Mouse (Mus musculus): ENCODE data around the gene Adprh.

The Adprh gene

GRCm38 (mm10) chr16:38440403-38440802 is 12.1 kb downstream of the Adprh start:
- no peak for DNase-seq

DNA sequence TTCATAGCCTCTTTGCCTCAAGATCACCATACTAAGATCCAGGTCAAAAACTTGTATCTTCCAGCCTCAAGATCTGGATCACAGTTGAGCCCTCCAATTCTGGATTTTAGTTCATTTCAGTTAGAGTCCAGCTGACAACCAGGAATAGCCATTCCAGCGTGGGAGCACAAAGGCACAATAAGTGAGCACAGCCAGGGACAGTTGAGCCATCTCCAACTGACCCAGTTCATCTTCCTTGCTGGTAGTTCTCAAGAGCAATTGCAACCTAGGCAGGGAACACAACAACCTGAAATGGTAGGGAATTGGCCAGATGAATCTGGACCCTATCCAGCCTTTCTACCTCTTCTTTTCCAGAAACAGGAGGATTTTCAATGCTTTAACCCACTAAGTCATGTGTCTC is 13.3 kb downstream of the Adprh start:
- DNase-seq: no peak

- DNase-seq: no peak
Measured at GRCm38 (mm10) chr16:38434295-38434795, 18.2 kb downstream of the Adprh start.

DNA sequence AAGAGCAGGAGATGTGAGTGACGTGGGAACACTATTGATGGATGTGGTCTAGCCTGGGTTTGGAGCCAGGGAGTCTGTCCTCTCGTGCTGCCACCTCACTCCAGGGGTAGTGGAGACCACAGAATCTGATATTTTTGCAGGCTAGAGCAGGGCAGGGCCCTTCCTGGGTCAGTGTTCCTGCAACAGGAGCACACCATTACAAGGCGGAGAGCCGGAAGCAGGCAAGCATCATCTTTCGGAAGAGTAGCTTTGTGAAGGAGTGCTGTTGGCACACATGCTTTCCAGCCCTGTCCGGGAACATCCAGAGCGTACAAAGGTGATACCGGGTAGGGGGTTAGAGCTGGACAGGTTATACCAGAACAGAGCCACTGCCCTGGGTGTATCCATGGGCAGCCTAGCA is 19.0 kb downstream of the Adprh start:
- no peak for DNase-seq

GRCm38 (mm10) chr16:38432498-38433425 is 19.7 kb downstream of the Adprh start, which contains the start of gene Pla1a:
TSS of gene Pla1a (minus strand) at chr16:38433145.
- no peak for DNase-seq

GRCm38 (mm10) chr16:38431446-38432185 is 20.9 kb downstream of the Adprh start:
- DNase-seq: no peak

GRCm38 (mm10) chr16:38425799-38426198 is 26.7 kb downstream of the Adprh start:
- DNase-seq: no peak

DNA sequence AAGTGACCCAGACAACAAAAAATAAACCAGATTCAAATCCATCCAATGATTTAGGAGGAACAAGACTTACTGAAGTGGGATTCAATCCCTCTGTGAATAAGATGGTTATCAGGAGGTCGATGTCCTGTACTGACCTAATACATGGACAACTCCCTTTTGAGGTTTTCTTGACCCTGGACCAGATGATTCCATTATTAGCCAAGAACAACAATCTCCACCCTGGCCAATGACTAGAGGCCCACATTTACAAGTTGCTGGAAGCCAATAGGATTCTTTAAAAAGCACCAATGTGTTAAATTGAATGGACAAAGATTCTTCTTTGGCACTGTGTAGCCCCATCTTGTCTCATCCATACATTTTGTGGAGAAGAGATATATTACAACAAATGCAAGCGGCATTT is 27.1 kb downstream of the Adprh start:
- no peak for DNase-seq

DNA sequence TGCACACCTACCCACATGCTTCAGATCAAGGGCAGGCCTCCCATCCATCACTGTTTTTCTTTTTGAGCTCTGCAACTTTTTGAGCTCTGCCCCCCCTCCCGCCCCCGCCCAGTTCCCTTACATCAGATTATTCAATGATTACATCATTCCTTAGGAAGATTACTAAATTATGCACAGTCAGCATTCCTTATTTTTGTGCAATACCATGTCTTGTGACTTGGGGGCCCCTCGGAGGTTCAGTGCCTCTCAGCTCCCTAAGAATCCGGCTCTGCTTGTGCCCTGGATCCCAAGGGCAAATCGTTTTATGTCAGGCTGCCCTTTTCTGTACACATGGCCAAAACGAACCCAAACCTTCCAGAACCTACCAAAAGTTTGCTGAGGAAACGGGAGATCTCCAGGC is 37.5 kb downstream of the Adprh start:
- no peak for DNase-seq

- DNase-seq: no peak
Measured at GRCm38 (mm10) chr16:38408416-38408815, 44.1 kb downstream of the Adprh start.

DNA sequence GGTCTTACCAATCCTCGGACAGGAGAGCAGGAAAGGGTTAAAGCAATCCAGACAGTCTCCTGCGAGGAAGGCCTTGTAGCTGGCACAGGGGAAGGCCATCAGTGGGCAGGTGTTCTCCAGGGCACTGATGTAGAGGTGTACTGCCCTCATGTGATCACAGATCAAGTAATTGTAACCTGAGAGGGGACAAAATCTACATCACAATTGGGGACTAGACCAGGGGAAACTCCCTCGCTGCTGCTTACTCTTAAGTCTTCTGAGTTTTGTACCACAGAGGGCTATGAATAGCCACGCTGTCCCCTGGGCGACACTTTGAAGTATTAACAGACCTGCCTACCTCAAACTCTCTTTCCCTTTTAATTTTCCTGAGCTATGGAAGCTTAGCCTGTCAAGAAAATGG is 44.9 kb downstream of the Adprh start:
- no peak for DNase-seq

GRCm38 (mm10) chr16:38406708-38407107 is 45.8 kb downstream of the Adprh start:
- no peak for DNase-seq

- no peak for DNase-seq
Measured at GRCm38 (mm10) chr16:38406293-38406692, 46.2 kb downstream of the Adprh start.

GRCm38 (mm10) chr16:38403639-38404038 is 48.9 kb downstream of the Adprh start:
- no peak for DNase-seq

DNA sequence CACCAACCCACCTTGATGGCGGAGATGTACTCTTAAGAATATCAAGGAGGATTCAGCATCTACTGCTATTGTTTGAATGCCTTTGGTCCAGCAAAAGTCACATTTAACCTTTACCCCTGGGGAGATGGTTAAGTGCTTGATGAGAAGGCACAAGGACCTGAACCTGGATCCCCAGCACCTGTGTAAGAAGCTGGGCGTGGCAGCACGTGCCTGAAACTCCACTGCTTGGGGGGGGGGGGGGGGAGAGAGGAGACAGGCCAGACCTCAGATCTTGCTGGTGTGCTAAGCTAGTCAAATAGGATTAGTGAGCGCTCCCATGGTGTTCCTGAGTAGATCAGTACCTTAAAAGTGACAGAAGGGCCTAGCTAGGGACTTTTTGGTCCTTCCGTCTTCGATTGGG is 51.0 kb downstream of the Adprh start:
- DNase-seq: no peak

- DNase-seq: no peak
Measured at GRCm38 (mm10) chr16:38400311-38400960, 52.1 kb downstream of the Adprh start.

DNA sequence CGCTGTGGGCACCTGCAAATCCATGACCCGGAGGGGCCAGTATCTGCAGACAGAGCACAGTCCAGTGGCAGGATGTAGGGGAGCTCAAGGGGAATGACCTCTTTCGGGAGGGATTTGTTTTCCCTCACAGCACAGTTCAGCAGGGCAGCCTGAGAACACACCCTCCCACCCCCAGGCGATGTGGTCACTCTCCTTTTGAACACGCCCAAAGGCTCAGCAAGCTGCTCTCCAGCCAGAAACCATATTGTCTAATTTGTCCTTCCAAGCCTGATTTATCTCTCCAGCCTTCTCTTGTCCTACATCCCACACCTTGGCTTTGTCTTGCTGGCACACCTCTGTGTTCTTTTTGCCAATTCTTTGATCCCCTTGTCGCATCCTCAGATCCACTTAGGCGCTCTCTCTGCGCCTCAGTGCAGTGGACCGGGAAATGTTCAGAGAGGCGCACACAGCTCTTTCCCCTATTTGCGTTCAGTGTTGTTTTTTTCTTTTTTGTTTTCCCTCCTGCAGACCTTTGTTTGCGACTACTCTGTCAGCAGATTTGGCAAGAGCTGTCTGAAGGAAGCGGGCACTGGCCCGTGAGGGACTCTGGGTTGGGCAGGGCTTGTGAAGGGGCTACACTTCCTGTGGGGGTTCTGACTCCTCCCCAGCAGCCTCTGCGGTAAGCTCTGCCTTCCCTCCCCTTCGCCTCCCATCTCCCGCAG is 52.8 kb downstream of the Adprh start:
- DNase-seq: peak in 1 of 2 experiments; percentile 18

- no peak for DNase-seq
Measured at GRCm38 (mm10) chr16:38399076-38399475, 53.4 kb downstream of the Adprh start.

GRCm38 (mm10) chr16:38398266-38398665 is 54.2 kb downstream of the Adprh start:
- DNase-seq: no peak

DNA sequence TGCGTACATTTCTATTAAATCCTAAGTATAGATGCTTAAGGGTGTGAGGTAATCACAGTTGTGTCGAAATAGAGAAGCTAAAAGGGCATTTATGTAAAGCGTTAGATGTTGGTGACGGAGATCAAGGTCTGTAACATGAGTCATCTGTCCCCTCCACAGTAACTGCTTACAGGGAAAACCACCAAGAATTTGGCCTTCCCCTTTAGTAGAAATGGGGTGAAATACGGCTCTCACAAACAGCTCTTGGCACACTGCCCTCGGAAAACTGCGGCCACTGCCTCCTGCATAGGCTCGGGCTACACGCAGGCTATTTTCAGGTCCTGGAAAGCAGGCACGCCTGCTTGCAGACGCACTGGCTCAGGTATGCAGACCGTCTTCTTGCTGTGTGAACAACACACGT is 56.3 kb downstream of the Adprh start:
- DNase-seq: peak; percentile 23 to 49

GRCm38 (mm10) chr16:38395060-38395730 is 57.3 kb downstream of the Adprh start:
- DNase-seq: no peak

GRCm38 (mm10) chr16:38394191-38394618 is 58.3 kb downstream of the Adprh start:
- no peak for DNase-seq

All from cerebellum, adult 18-20 months (tissue).